Mouse (Mus musculus) gastrocnemius, adult 18-20 months (tissue): ENCODE data around the gene Mtcl1. TPM values are rescaled to one million over a fixed set of nuclear protein-coding genes. Genes with fewer than 3 reads are reported as not detected.

ENCODE experiments used
- DNase-seq: peaks from one replicate; pipeline ENCODE4 v3.0.0; 2021; ENCODE audit warnings: low spot score
- total RNA-seq, 2 experiments: library from RNA; stranded (reverse); gene quantifications; 2 replicates each; pipeline ENCODE4 v1.2.3; 2021

Mtcl1 gene
- total RNA-seq, 2 experiments from 2014 or later = 5.4 TPM

GRCm38 (mm10) chr17:66364525-66365292 lies 84.8 kb downstream of the Mtcl1 start:
- DNase-seq = peak; percentile 78

- DNase-seq = no peak
Observed at GRCm38 (mm10) chr17:66363852-66364524, 85.6 kb downstream of the Mtcl1 start.

DNA sequence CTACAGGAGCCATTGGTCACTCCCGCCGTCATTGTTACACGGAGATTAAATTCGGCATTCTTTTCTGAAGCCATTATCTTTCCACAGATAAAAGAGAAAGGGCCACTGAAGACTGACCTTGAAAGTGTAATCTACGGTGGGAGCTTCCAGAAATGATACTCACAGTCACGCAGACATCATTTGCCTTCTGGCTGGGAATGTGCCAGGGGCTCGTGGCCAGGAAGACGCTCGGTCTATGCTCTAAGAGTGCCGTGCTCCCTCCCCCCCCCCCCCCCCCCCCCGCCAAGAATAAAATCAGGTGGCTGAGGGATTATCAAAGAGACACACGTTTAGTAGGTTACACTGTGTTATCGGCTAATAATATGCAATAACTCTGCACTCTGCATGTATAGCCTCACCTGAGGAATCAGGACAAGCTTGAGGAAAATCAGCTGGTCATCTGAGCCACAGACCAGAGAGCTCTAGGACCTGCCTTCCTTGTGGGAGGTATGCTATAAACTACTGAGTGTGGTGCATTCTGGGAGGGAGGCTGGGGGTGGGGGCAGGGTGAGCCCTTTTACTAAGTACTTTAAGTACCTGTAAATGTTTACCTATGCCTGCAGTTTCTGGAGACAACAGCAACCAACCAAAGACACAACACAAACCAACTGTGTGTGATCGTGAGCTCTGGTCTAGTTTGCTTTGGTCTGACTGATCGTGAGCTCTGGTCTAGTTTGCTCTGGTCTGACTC lies 87.1 kb downstream of the Mtcl1 start:
- no peak for DNase-seq

- DNase-seq = peak; percentile 13
Observed at GRCm38 (mm10) chr17:66358026-66358978, 91.2 kb downstream of the Mtcl1 start.

DNA sequence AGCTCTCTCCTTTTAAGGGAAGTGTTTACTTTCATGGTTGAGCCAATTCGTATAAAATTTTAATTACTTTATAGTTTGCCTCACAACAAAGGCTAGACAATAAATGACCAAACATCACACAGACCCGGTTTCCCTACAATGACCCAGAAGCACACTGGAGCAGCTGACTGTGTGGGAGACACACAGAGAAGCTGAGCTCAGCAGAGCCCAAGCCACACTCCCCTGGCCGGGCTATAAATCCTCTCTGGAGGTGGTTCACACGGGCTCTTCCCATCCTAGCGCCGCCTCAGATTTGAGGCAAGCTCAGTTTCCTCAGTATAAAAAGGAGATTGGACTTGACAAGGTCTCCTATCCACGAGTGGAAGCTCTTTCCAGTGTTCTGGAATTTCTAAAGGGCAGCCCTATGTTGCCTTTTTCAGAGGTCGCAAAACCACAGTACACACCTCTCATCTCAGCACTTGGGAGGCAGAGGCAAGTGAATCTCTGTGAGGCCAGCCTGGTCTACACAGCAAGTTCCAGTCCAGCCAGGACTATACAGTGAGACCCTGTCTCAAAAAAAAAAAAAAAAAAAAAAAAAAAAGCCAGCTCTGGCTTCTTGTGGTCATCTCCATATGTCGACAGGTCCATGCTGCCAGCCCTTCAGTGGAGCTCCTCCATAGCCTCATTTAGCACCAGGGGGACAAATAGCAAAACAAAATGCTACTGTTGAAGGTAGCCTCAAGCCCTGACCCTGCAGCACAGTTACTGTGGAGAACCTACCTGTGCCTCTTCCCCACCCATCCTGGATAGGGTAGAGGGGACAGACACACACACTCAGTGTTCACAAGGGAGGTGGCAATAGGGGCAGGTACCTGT lies 92.2 kb downstream of the Mtcl1 start:
- no peak for DNase-seq

GRCm38 (mm10) chr17:66353907-66354306 lies 95.6 kb downstream of the Mtcl1 start:
- no peak for DNase-seq

DNA sequence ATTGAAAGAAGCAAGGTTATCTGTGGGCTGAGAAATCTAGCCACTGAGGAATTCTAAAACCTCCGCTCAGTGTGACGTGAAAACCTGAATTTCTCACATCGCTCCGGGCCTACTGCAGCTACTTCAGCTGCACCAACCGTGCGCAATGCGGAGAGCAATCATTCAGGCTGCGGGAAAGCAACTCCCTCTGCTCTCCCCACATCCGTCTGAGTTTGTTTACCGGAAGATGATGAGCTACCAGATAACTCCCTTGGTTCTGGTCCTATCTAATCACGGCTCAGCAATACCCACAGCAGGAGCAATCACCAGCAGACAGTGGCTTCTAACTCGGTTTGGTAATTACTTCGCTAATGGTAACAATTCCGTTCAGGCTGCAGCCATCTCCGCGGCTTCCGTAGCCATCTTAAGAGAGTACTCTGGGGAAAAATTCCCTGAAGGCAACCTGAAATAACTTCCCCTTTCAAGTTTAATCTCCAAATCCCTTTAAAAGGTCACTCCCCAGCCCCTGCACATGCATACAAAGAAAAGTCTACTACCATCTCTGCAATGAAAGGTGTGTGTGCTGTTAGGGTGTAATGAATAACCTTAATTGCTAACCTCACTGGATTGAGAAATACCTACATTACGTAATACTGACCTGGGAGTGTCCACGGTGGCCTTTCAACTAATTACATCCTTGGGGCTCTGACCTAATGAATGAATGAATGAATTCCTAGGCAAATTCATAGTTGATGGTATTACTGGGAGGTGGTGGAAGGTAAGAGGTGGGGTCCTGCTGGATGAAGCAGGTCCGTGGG lies 96.5 kb downstream of the Mtcl1 start:
- no peak for DNase-seq

DNA sequence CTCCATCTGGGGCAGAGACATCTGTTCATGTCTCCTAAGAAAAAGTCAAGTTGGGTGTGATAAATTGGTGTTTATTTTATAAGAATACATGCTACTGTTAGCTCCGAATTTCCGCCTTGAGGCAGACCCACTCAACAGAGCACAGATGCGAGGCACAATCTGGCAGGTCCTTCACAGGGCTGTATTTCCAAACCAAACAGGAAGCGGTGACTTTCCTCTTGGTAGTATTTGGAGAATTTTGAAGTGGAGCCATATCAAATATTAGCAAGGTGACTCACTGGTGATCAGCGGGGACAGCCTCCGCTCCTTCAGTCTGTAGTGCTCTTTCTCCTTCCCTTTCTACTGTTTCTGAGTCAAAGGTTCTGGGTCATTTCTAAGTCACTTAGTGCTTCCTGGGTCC lies 97.3 kb downstream of the Mtcl1 start:
- peak; percentile 15 for DNase-seq

GRCm38 (mm10) chr17:66350689-66351088 lies 98.9 kb downstream of the Mtcl1 start:
- DNase-seq = peak; percentile 11

- DNase-seq = peak; percentile 63
Observed at GRCm38 (mm10) chr17:66350127-66350526, 99.4 kb downstream of the Mtcl1 start.

DNA sequence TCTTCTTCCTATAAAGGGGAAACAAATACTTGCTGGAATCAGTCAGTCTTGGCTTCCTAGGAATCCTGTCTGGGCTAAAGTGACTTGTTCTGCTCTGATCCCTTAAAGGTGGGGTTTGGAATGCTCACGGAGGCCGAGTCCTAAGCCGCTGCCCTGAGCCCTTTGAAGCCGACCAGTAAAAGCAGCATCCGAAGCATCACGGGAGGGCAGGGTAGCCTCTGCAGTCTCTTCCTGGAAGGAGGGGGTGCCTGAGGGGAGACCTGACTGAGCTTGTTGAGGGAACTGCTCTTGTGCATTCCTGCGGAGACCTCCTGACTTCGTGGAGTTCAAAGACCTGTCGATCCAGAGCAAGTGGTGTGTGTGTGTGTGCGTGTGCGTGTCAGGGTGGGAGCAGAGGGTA lies 103.2 kb downstream of the Mtcl1 start:
- no peak for DNase-seq

GRCm38 (mm10) chr17:66345680-66346079 lies 103.9 kb downstream of the Mtcl1 start:
- DNase-seq = no peak

- DNase-seq = no peak
Observed at GRCm38 (mm10) chr17:66342932-66343331, 106.6 kb downstream of the Mtcl1 start.

- DNase-seq = no peak
Observed at GRCm38 (mm10) chr17:66341670-66342069, 107.9 kb downstream of the Mtcl1 start.

- no peak for DNase-seq
Observed at GRCm38 (mm10) chr17:66340798-66341197, 108.8 kb downstream of the Mtcl1 start.

DNA sequence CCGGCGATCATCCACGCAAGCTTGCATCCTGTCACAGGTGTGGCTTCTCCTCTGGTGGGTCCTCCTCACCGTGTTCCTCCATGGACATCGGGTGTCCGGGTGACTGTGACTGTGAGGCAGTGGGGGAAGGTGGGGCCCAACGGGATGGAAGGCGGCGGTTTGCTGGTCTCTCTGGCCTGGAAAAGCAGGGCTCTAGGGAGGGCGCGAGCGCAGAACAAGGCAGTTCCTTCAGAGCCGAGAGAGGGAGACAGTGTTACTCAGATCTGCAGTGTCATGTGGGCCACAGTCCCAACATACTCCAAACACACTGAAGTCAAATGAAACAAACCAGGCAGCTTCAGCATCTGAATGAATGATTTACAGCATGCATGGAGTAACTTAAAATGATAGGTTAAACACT lies 111.6 kb downstream of the Mtcl1 start:
- DNase-seq = no peak

DNA sequence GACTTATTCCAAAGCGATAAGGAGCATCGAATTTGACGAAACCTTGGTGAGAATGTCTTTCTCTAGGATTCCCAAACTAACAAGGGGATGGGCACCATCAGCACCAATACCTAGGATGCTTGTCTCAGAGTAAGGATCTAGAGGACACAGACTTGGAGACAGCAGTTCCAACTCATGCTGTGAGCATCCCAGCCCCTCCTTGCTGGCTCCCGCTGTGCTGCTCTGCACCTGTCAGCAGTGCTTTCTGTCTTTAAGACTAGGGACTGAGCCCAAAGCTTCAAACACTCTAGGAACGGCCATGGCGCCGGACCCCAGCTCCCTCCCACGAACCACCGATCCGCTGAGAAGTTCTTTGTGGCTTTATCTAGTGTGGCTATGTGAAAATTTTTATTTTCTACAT lies 114.0 kb downstream of the Mtcl1 start:
- DNase-seq = no peak

GRCm38 (mm10) chr17:66334894-66335293 lies 114.7 kb downstream of the Mtcl1 start:
- no peak for DNase-seq

GRCm38 (mm10) chr17:66331207-66331606 lies 118.3 kb downstream of the Mtcl1 start:
- DNase-seq = no peak
